Mouse (Mus musculus): Measurements from ENCODE around the gene Sla2.
"Not testable (repeated sequence)": the region's sequence is repeated elsewhere in the genome, so short reads cannot be mapped to it uniquely, and the experiment has no call there.

Gene Sla2

GRCm38 (mm10) chr2:156864481-156864880 lies 22.5 kb downstream of the Sla2 start:
- no peak for DNase-seq (ENCODE audit: low spot score)

GRCm38 (mm10) chr2:156863487-156864160 lies 23.4 kb downstream of the Sla2 start:
- DNase-seq (ENCODE audit: low spot score): peak; percentile 42

DNA sequence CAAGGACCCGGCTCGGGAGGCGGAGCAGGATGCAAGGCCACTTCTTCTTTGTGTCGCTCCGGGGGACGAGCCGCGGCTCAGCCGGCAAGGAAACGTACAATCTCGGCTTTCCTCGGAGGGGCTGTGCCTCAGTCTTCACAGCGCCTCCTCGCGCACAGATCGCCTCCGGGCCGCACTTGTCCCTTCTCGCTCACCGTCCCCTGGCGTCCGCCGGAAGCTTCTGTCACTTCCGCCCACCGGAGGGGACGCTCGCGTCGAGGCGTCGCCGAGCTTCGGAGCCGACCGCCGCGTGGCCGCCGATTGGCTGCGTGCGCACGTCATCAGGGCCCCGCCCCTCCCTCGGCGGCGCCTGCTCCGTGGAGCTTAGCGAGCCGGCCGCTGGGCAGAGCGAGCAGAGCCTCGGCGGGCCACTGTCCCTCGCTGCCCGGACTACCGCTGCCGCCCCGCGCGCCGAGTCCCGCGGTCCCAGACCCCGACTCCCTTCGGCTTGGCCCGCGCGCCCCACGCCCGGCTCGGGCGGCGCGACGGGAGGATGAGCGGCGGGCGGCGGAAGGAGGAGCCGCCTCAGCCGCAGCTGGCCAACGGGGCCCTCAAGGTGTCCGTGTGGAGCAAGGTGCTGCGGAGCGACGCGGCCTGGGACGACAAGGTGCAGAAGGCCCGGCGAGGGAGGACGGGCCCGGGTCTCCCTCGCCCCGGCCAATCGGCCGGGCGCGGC lies 24.1 kb downstream of the Sla2 start, which contains the start of gene Rab5if:
Gene Rab5if (plus strand): TSS at position 357 of the 715 bp plus-strand sequence.
- DNase-seq (ENCODE audit: low spot score): peak; percentile 96

DNA sequence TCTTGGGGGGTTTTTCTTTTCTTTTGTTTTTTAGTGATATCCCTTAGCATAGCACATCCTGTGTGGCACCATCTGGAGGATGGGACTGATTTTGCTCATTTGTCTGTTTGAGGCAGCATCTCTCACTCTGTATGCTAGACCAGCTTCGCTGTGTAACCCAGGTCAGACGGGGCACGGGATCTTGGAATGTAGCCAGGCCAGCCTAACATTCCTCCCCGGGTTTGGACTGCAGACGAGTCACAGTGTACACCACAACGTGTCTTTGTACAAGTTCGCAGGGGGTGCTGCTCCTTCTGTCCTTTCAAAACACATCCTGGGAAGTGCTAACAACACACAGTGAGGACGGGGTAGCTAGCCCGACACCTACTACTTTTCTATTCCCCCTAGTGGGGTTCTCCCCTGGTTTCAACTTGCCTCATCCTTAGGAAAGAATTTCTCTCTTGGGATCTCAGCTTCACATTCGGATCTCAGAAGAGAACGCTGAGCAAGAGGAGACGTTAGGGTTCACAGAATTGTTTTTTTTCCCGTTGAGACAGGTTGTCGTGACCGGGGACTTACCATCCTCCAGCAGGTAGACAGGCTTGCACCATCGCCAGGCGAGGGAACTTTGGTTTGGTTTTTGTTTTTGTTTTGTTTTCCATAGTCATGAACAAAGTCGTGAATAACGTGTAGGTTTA lies 24.8 kb downstream of the Sla2 start:
- DNase-seq (ENCODE audit: low spot score): peak; percentile 18

- DNase-seq (ENCODE audit: low spot score): no peak
Observed at GRCm38 (mm10) chr2:156858671-156859070, 28.3 kb downstream of the Sla2 start.

DNA sequence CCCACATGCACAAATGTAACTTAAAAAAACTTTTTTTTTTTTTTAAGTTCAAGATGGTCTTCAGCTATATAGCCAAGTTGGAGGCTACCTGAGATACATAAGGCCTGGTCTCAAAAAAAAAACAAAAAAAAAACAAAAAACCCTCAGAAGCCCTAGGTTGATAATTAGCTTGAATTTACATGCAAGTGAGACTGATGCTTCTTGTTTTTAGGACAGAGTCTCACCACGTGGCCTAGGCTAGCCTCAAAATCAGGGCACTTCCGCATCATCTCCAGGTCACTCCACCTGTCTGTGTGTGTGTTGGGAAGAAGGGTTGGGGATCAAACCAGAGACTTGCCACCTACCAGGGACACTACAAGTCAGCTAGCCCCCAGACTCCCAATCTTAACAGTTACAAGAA lies 29.2 kb downstream of the Sla2 start, which contains the start of gene 4930518I15Rik:
Gene 4930518I15Rik (minus strand): TSS at position 112 of the 400 bp plus-strand sequence.
- DNase-seq (ENCODE audit: low spot score): no peak

GRCm38 (mm10) chr2:156857385-156857791 lies 29.6 kb downstream of the Sla2 start:
- DNase-seq (ENCODE audit: low spot score): no peak

DNA sequence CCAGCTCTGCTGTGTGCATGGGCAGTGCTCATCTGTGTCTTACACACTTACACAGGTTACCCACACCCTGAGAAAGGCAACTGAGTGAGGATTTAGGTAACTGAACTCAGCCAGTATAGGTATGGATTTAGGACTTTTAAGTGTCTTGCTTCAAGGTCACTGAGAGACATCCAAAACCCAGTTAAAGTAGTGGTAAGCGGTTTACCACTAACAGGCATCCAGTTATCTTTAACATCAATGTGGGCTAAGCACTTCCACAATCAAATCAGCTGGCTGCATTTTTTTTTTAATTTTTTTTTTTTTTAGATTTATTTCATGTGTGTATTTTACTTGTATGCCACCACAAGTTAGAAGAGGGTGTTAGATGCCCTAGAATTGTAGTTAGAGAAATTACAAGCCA lies 30.7 kb downstream of the Sla2 start:
- no peak for DNase-seq (ENCODE audit: low spot score)

DNA sequence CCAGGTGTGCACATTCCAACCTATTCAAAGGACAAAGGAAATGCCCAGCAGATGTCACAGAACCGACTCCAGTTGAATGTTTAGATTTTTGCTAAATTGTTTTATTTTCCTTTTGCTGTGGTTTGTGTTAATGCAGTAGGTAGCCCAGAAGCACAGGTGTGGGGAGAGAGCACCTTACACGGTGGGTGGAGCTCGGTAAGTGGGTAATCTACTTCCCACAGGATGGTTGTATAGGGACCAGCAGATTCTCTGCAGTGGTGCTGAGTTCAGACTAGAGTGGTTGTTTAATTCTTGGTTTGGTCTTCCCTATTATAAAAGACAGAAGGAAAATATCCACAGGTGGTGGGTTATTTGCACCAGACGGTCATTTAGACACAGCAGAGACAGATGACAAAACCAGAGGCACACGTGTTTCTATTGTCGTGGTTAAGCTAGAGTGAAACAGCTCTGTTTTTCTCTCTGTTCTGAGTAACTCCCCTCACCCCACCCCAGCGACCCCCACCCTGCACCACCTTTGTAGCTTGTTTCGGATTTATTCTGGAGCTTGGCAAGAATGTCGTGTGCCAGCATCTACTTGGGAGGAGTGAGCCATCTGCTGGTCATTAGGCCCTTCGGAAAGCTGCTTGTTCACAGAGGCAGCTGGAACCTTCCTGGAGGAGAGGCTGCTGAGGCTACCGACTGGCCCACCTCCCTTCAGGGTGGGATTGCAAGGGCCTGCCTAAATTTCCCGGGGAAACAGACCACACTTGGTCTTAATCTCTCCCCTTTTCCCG lies 32.8 kb downstream of the Sla2 start:
- DNase-seq (ENCODE audit: low spot score): not testable (repeated sequence)

DNA sequence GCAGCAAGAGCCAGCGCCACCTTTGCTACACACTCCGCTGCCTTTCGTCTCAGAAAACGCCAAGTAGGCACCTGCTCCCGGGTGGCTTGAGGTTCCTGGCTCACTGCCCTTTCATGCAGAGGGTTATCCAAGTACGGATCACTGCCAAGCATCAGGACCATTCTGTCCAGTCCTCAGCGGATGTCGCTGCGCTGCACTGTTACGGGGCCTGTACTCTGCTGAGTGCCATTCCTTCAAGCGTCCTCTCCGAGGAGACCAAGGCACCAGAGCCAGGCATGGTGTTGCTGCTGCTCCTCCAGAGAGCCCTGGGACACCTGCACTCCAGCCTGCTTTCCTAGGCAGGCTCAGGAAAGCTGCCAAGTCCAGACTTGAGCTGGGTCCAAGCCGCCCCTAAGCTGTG lies 33.4 kb downstream of the Sla2 start:
- not testable (repeated sequence) for DNase-seq (ENCODE audit: low spot score)

DNA sequence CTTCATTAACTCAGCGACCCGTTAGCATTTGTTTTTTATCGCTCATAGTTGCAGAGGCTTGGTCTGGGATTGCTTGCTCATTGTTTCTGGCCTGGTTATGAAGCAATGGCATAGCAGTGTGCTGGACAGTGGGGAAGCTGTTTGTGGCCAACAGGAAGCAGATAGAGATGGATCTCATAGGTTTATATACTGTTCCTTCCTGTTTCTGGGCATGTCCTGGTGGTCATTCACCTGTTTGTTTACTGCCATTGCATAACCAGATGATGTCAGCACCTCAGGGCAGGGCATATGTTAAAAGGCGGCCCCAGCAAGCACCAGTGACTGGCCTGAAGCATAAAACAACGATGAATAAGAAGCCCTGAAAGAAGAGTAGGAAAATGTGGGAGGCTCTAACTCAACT lies 36.5 kb downstream of the Sla2 start:
- no peak for DNase-seq (ENCODE audit: low spot score)

GRCm38 (mm10) chr2:156848526-156849182 lies 38.3 kb downstream of the Sla2 start:
- no peak for DNase-seq (ENCODE audit: low spot score)

- DNase-seq (ENCODE audit: low spot score): no peak
Observed at GRCm38 (mm10) chr2:156847653-156848052, 39.3 kb downstream of the Sla2 start.

GRCm38 (mm10) chr2:156844715-156845114 lies 42.3 kb downstream of the Sla2 start:
- DNase-seq (ENCODE audit: low spot score): no peak

- no peak for DNase-seq (ENCODE audit: low spot score)
Observed at GRCm38 (mm10) chr2:156843331-156843730, 43.7 kb downstream of the Sla2 start.

DNA sequence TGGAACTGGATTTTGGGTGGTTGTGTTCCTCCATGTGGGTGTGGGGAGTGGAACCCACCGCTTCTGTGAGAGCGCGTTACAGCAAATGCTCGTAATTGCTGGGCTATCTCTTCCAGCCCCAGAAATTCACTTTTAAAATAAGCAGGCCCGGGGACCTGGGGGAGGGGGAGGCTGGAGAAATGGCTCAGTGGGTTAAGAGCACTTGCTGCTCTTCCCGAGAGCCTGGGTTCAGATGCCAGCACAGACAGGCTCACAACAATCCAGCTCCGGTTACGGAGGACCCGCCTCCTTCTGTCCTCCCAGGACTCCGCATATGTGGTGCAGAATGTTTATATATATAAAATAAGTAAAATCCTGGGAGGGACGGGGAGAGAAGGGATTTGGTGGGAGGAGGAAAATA lies 44.3 kb downstream of the Sla2 start:
- DNase-seq (ENCODE audit: low spot score): no peak

- peak; percentile 33 for DNase-seq (ENCODE audit: low spot score)
Observed at GRCm38 (mm10) chr2:156841841-156842706, 44.9 kb downstream of the Sla2 start.

DNA sequence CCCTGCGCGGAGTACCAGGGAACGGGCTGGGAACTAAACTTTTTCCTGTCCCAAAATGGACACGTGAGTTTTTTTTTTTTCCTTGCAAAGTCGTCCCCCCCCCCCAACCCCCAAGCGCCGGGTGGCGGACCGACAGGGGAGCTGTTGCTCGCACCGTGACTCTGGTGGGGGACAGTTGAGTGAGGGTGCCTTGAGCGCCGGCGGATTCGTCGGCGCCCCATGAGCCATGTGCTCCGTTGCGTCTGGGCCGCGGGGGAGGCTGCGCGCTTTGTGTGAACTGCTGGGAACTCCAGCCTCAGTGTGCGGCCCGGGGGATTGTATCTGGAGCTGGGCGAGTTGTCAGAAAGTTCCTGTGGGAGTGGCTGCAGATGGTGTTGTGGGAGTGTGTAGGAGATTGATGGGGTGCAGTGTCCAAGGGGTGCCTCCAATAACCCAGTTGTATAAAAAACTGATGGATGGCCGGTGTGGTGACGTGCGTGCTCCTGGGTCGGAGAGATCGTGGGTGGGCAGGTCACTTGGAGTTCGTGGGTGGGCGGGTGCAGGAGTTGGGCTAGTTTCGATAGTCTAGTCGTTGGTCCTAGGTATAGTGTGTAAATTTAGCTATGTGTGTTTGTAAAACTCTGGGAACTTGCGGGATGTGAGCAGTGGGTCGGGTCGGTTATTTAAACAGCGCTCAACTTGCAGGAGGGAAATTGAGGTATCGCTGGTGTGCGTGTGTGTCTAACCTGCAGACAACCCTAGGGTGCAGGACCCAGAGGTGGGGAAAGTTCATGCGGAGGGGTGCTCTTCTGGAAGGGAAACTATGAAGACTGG lies 45.8 kb downstream of the Sla2 start:
- DNase-seq (ENCODE audit: low spot score): peak; percentile 45

GRCm38 (mm10) chr2:156840301-156841027 lies 46.5 kb downstream of the Sla2 start:
- peak; percentile 31 for DNase-seq (ENCODE audit: low spot score)

All from urinary bladder, postnatal 25 days (tissue).